Mouse (Mus musculus): Measurements from ENCODE around the gene Gm9736.

DNA sequence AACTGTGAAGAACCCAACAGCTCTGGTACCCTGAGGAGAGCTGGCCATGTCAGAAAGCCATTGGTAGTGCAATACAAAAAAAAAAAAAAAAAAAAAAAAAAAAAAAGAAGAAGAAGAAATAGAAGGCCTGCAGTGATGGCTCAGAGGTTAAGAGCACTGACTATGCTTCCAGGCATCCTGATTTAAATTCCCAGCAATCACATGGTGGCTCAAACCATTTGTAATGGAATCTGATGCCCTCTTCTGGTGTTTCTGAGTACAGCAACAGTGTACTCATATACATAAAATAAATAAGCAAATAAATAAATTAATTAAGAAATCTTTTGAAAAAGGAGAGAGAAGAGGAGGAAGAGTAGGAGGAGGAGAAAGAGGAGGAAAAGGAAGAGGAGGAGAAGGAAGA, 2.3 kb upstream of the Gm9736 start:
- TF ChIP-seq CTCF (IDR thresholded peaks at IDR 0.05; ENCODE audit: low read depth) (no peak), EP300 (IDR thresholded peaks at IDR 0.05; ENCODE audit: low read depth) (no peak)
